Mouse (Mus musculus) small intestine, adult 2 months (tissue): Measurements from ENCODE around the gene Abhd12b. TPM values are rescaled to one million over a fixed set of nuclear protein-coding genes. Genes with fewer than 3 reads are reported as not detected.
"Not testable (repeated sequence)": the region's sequence is repeated elsewhere in the genome, so short reads cannot be mapped to it uniquely, and the experiment has no call there.

Experiments
- H3K27ac ChIP-seq: fragments of 200-500 bp; 2 replicates; pipeline ENCODE4 v1.5.1; 2012; ENCODE audit warnings: low read depth, low read length, control low read depth, inconsistent platforms; ENCODE audit not compliant: insufficient read depth
- H3K27me3 ChIP-seq: fragments of 200-500 bp; 2 replicates; pipeline ENCODE4 v1.6.1; 2012; ENCODE audit warnings: mild to moderate bottlenecking, moderate library complexity, low read length, inconsistent platforms; ENCODE audit not compliant: control insufficient read depth, insufficient read depth
- H3K36me3 ChIP-seq: fragments of 200-500 bp; 2 replicates; pipeline ENCODE4 v1.6.1; 2012; ENCODE audit warnings: mild to moderate bottlenecking, low read length, control low read depth, inconsistent platforms; ENCODE audit not compliant: control insufficient read depth, insufficient read depth
- H3K4me1 ChIP-seq: fragments of 200-500 bp; 2 replicates; pipeline ENCODE4 v1.6.1; 2012; ENCODE audit warnings: low read length, inconsistent platforms, mixed read lengths; ENCODE audit not compliant: control insufficient read depth, insufficient read depth, insufficient read length
- H3K4me3 ChIP-seq: fragments of 200-500 bp; 2 replicates; pipeline ENCODE4 v1.5.1; 2012; ENCODE audit warnings: low read depth, mild to moderate bottlenecking, control low read depth, inconsistent platforms, low read length, moderate library complexity
- CTCF ChIP-seq: fragments of 200-500 bp; IDR thresholded peaks from 2 replicates; pipeline ENCODE4 v1.5.1; 2012; ENCODE audit warnings: low read depth, mild to moderate bottlenecking, control low read depth, inconsistent platforms, low read length, moderate library complexity, mixed read lengths; ENCODE audit not compliant: insufficient replicate concordance, insufficient read length; ENCODE audit errors: extremely low read depth
- POLR2A ChIP-seq: fragments of 200-500 bp; IDR thresholded peaks from 2 replicates; pipeline ENCODE4 v1.6.1; 2012; ENCODE audit warnings: low read depth, mild to moderate bottlenecking, control low read depth, inconsistent platforms, low read length, moderate library complexity
- WGBS: fragments of 180-500 bp; shearing (Covaris S2); methylation state at CpG from one replicate; pipeline ENCODE4 v1.1.7; 2018; 5-methylcytosine and 5-hydroxymethylcytosine counted together
- polyA plus RNA-seq: library from polyadenylated mRNA; depleted of rRNA; stranded (reverse); fragments of >200 nt; gene quantifications from 2 replicates; pipeline ENCODE4 v1.2.3, GENCODE M21; 2012

Gene Abhd12b
- polyA plus RNA-seq, 1 experiment, result not detected

DNA sequence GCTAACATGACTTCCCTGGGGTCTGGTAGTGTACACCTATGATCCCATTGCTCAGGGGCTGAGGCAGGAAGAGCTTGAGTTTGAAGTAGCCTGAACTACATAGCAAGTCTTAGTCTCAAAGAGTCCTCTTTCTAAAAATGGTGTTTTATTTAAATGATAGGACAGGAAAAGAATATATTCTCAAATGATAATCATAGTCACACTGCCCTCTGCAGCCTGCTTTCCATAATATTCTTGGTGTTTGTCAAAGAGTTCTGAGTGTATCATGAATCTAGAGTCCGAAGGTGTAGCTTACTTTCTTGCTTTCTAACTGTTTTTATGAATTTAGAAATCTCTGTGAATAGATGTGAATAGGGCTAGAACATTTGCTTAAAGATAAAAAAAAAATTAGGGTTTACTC is 16.0 kb downstream of the Abhd12b start:
- Histone ChIP-seq H3K4me3 (no peak overlapping the region), H3K27me3 (no peaks in the 10 kb centered on the region), H3K27ac (no peak overlapping the region), H3K36me3 (no peaks in the 10 kb centered on the region), H3K4me1 (no peaks in the 10 kb centered on the region)
- 70% methylated on average over 1 of the region's 1 CpGs for WGBS
- TF ChIP-seq POLR2A (no peak), CTCF (no peak)

DNA sequence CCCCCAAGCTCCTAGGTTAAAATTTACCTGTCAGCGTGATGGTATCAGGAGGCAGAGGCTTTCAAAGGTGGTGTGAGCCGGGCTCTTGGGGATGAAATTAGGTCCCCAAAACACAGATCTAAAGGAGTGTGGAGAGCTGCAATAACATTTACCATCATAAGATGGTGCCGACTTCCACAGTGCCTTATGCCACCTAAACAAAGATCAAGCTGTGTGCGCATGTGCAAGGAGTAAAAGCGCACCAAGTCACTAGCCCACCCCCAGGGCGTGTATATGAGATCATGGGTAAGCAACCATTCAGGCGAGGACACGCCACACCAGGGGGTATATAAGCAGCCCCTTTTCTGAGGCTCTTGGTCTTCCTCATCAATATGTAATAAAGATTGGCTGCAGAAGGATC is 29.6 kb downstream of the Abhd12b start:
- not testable (repeated sequence) for H3K27me3 ChIP-seq, H3K27ac ChIP-seq, H3K4me3 ChIP-seq, H3K36me3 ChIP-seq, H3K4me1 ChIP-seq
- WGBS, result 93% methylated on average over 8 of the region's 8 CpGs

DNA sequence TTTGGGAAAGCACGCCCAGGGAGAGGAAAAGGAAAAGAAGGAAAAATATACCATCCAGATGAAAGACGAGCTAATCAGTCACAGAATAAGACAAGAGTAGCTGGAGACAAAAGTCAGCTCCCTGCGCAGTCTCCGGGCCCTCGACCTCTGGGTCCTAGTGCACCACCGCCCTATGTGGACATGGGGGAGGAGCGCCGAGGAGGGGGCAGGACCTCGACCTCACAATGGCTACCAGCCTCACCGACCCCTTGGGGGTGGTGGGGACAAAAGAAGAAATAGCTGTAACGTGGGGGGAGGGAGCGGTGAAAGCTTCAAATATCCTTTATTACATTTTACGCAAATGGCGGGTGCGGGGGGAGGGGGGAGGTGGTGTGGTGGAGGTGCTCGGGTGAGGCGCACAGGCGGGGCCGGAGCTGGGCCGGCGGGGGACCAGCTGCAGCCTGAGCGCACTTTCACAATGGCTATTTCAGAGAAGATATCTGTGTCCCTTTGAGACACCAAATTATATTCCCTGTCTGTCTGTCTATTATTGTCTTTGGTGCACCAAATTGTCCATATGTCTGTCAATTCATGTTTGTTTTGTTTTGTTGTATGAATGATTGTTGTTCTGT is 30.3 kb downstream of the Abhd12b start:
- Histone ChIP-seq H3K27ac (no peak overlapping the region), H3K4me3 (no peak overlapping the region), H3K36me3 (no peaks in the 10 kb centered on the region), H3K4me1 (no peaks in the 10 kb centered on the region), H3K27me3 (no peaks in the 10 kb centered on the region)
- no peak for TF ChIP-seq POLR2A
- TF ChIP-seq CTCF, result no peak
- 87% methylated on average over 22 of the region's 22 CpGs for WGBS

DNA sequence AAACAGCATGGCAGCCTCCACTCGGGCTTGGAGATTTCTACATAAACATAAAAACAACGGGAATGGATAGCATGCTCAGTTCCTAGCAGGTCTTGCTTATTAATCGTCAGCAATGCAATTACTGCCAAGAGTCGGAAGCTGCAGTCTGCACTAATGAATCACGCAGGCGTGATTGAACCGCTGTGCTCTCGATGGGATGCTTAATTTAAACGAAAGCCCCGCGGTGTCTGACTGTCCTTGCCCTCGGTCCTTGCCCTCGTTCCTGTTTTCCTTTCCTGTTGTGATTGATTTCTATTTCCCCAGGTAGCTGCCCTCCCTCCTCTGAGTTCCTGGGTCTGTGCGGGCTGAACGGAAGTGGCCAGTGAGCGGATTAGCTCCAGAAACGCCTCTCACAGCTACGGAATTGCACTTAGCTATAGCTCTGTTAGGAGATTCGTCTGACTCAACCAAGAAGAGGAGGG is 38.4 kb downstream of the Abhd12b start:
- Histone ChIP-seq H3K4me1 (no peaks in the 10 kb centered on the region), H3K27ac (no peak overlapping the region), H3K36me3 (no peaks in the 10 kb centered on the region), H3K4me3 (peak overlapping the region; percentile 36), H3K27me3 (no peaks in the 10 kb centered on the region)
- WGBS, result 35% methylated on average over 19 of the region's 19 CpGs
- TF ChIP-seq CTCF (no peak), POLR2A (no peak)

DNA sequence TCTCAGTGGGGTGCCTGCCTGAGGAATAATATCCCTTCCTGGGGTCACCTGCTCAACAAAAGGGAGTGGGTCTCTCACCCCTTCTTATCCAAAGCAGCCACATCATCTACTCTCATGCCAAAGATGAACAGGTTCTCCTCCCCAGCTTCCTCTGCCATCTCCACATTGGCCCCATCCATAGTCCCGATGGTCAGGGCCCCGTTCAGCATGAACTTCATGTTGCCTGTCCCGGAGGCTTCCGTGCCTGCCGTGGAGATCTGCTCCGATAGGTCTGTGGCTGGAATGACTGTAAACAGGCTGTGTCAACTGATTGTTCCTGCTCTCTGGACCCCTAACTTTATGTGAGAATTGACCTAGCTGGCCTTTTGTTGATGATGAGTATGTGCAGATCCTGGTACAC is 41.5 kb downstream of the Abhd12b start:
- WGBS, result 92% methylated on average over 6 of the region's 6 CpGs
- Histone ChIP-seq H3K36me3 (no peaks in the 10 kb centered on the region), H3K27me3 (no peaks in the 10 kb centered on the region), H3K4me3 (no peak overlapping the region), H3K27ac (no peak overlapping the region), H3K4me1 (no peaks in the 10 kb centered on the region)
- TF ChIP-seq CTCF (no peak), POLR2A (no peak)

DNA sequence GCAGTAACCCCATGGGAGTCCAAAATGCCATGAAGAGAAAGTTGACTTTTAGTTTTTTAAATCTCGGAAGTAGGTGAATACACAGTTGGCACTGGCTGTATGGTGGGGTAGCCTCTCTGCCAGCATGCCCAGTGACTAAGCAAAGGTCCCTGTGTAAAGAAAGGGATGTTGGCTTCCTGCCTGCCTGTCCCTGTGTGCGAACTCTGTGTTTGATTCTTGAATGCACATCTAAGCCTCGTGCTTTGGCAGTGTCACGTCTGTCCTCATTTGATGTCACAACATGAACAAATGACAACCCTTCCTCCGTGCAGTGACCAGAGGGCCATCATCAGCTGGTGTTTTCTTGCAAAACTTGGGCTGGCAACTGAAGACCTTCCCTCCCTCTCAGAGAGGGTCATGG is 42.4 kb downstream of the Abhd12b start:
- Histone ChIP-seq H3K27me3 (no peaks in the 10 kb centered on the region), H3K4me1 (no peaks in the 10 kb centered on the region), H3K36me3 (no peaks in the 10 kb centered on the region), H3K4me3 (no peak overlapping the region), H3K27ac (no peak overlapping the region)
- no peak for TF ChIP-seq POLR2A
- TF ChIP-seq CTCF, result no peak
- 87% methylated on average over 5 of the region's 5 CpGs for WGBS

DNA sequence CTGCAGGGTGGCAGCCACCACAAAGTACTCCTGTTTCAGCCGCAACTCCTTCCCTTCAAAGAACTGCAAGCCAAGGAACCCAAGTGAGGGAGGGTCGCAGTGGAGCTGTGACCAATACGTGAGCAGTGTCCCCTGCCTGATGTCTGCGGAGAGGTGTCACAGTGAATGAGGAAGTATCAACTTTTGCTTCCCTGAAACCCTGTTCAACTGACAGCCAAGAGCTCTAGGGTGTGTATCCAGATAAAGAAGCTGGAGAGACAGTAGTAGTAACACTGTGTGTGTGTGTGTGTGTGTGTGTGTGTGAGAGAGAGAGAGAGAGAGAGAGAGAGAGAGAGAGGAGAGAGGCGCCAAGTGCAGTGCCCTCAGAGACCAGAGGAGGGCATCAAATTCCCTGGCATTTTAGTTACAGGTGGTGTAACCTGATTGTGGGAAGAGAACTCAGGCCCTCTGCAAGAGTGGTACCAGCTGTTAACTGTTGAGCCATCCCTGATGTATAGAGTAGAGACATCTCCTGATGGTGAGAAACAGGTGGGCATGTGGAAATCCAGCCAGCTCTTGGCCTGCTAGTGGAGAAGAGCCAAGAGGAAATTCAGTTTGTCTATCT is 48.1 kb downstream of the Abhd12b start:
- 70% methylated on average over 5 of the region's 5 CpGs for WGBS
- H3K36me3 ChIP-seq, result no peaks in the 10 kb centered on the region
- no peak overlapping the region for H3K4me3 ChIP-seq
- no peaks in the 10 kb centered on the region for H3K4me1 ChIP-seq
- no peak overlapping the region for H3K27ac ChIP-seq
- TF ChIP-seq CTCF (no peak), POLR2A (no peak)
- no peaks in the 10 kb centered on the region for H3K27me3 ChIP-seq
